Mouse (Mus musculus) mouse trophoblast stem cell (cell line): ENCODE results near the gene 4930505A04Rik.
"Not testable (repeated sequence)": the region's sequence is repeated elsewhere in the genome, so short reads cannot be mapped to it uniquely, and the experiment has no call there.

ENCODE experiments used
- in situ Hi-C, 2 experiments: fragments of 300-500 bp; cut with MseI, MboI; formaldehyde crosslinking; loops; 2 replicates in 1 of 2; 3 replicates in 1 of 2; pipeline ENCODE4 v1.15.1; 2025

4930505A04Rik gene

DNA sequence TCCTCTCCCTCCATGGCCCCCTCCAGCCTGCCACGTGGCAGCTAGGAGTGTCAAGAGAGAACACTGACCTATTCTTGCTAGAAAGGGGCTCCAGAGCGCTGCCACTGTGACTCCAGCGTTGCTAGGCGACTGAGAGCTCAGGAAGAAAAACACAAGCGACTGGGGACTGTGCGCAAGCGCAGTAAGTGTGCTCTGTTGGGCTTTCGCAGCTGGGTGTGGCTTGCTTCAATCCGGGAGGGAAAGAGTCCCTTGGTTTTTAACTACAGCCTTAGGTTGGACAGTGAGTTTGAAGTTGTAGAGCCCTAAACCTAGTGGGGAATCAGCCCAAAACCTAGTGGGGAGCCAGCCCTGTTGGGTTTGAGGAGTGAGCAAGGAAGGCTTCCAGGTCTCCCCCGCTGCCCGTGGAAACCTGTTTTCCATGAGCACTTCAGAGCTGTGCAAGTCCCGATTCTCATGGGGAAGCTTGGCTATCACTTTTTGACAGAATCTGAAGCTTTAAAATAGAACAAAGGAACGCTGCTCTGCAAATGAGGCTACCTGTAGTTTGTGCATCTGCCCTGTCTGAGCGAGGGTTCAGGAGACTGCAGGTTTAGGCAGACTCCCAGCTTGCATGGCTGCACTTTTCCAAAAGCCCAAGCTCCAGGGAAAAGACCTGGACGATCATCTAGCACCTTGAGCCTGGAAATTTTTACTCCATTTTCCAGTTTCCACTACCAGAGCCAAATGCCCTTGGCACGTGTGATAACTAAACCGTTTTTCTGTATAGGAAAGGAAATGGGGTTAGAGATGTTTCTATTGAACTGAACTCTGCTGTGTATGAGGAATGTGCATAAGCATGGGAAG is at the start of gene 4930505A04Rik:
TSS of gene 4930505A04Rik (minus strand) at position 77 of the 843 bp plus-strand sequence.
- in situ Hi-C loops = no loop called here

DNA sequence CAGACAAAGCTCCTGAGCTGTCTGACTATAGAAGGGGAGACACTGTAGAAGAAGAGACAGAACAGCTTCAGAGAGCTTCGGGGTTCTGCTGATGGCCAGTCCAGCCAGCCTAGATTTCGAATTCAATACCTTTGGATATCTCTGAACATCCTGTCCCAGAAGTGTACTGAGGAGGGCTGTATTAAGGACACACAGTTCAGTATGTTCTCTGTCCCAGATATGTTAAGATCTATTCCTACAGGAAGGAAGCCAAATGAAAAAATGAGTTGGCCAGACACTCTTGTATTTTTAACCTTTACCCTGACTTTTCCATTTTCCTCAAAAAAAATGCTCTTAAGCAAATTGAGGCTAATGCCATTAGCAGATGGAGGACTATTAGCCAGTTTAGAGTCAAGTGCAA is 45.5 kb upstream of the 4930505A04Rik start:
- in situ Hi-C loops = no loop called here

DNA sequence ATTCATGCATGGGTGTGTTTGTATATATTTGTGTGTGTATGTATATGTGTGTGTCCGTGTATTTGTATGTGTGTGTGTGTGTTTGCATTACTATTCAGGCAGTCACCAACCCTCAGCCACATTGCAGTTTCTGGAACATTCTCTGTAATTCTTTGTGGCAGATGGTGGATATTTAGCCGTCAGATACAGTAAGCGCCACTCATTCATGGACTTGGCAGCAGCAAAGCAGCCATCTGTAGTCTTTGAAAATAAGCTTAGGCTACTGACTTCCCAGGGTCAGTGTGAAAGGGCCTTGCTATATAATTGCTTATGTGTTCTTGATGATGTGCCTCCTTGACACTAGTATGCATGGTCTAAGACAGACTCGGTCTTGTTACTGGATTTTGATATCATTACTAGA is 36.6 kb upstream of the 4930505A04Rik start:
- in situ Hi-C loops = no loop called here

GRCm38 (mm10) chr11:30498738-30499355 is 27.2 kb upstream of the 4930505A04Rik start:
- in situ Hi-C loops = no loop called here

DNA sequence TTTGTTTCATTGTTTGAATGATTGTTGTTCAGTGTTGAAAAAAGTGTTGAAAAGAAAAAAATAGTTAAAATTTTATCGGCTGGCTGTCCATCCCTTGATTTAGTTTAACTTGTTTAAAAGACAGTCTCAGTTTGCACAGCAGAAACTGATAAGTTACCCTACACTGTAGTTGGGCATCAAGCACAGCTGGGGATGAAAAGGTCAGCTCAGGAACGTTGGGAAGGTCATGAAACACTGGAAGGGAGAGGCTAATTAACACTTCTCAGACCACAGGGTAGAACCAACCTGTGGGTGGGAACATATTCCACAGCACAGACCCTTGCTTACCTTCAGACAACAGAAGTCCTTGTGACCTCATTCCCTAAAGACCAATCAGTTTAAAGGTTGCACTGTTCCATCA is 25.5 kb upstream of the 4930505A04Rik start:
- in situ Hi-C loops = no loop called here

DNA sequence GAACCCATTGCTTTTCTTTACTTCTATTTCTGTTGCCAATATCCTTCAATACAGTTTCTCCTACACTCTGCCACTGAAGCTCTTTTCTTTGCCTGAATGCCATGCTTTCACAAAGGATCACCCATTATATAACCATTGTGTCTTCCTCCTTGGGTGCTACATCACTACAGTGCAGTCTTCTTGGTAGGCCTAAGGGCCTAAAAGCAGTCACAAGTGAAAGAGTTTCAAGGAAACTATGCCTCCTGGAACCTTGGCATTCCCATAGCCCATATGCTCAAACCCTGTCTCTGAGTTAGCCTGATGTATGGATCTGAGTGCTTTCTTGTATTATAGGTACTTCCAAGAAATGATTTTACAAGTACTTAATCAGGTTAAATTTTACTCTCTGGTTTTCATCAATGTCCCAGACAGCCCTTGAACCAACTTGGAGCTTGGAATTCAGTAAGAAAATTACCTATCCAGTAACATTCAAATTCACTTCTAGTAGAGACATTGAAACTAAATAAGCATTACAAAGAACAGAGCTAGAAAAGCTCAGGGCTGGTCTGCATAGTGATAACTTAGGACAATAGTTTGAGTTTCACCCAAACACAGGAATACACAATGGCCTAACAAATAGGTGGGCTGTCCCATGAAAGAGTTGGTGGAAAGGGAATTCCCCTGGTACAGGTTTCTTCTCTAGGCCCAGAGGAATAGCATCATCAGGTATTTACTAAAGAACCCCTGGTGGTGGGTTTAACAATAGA is 20.1 kb upstream of the 4930505A04Rik start:
- in situ Hi-C loops = no loop called here

DNA sequence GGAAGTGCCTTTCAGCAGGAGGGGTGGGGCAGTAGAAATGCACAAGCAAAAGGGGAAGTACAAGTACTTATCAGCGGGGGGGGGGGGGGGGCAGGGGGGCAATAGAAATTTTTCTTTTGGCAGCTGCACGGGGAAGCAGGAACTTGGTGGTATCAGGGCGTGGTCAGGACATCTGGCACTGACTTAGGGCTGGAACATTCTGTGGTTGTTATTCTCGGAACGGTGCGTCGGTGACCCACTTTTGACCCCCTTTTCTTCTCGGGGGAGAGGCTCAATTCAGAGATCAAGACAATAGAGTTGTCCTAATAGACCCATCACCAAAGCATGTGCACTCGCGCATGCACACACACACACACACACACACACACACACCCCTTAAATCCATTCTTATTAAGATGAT is 16.6 kb upstream of the 4930505A04Rik start:
- in situ Hi-C loops = no loop called here

- in situ Hi-C loops = no loop called here
These were observed 11.7 kb upstream of the 4930505A04Rik start for GRCm38 (mm10) chr11:30483286-30483685.

DNA sequence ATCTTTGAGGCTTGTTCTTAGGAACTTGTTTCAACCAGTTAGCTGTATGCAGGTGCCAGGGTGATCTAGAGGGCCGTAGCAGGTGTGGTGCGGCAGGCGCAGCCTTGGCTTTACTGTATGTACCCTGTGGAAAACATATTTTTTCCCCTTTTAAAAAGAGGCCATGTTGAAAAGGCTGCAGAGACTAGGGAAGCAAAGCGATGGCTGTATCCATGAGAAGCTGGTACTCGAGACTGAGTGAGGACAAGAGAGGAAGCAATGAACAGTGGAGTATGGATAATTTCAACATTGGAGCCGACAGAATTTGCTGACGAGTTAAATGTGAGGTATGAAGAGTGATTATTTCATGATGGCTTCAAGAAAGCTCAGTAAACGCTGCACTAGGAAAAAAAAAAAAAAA is 440 bp downstream of the 4930505A04Rik start:
- in situ Hi-C loops = no loop called here

GRCm38 (mm10) chr11:30454331-30454730 is 17.3 kb downstream of the 4930505A04Rik start:
- in situ Hi-C loops = no loop called here

- in situ Hi-C loops = no loop called here
These were observed 23.5 kb downstream of the 4930505A04Rik start for GRCm38 (mm10) chr11:30448126-30448525.

- in situ Hi-C loops = no loop called here
These were observed 24.1 kb downstream of the 4930505A04Rik start for GRCm38 (mm10) chr11:30447561-30447960.

GRCm38 (mm10) chr11:30444192-30444905 is 27.3 kb downstream of the 4930505A04Rik start:
- in situ Hi-C loops = not testable (repeated sequence)

DNA sequence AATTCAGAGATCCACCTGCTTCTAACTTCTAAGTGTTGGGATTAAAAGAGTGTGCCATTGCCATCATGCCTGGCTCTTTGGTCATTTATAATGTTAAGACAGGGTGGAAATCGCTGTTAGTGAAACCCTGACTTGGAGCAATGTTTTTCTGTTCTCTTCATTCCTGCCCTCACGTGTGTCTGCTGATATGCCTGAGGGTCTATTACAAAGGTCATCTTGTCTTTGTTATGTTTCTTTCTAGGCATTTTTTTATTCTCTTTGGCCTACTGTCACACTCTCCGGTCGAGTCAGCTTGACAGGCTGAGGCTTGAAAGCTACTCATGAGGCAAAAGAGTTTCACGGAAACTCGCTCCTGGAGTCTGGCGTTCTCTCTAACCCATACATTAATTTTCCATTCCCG is 27.9 kb downstream of the 4930505A04Rik start:
- in situ Hi-C loops = no loop called here

- in situ Hi-C loops = no loop called here
These were observed 38.2 kb downstream of the 4930505A04Rik start for GRCm38 (mm10) chr11:30433256-30433950.

GRCm38 (mm10) chr11:30405581-30405980 is 66.0 kb downstream of the 4930505A04Rik start:
- in situ Hi-C loops = no loop called here

DNA sequence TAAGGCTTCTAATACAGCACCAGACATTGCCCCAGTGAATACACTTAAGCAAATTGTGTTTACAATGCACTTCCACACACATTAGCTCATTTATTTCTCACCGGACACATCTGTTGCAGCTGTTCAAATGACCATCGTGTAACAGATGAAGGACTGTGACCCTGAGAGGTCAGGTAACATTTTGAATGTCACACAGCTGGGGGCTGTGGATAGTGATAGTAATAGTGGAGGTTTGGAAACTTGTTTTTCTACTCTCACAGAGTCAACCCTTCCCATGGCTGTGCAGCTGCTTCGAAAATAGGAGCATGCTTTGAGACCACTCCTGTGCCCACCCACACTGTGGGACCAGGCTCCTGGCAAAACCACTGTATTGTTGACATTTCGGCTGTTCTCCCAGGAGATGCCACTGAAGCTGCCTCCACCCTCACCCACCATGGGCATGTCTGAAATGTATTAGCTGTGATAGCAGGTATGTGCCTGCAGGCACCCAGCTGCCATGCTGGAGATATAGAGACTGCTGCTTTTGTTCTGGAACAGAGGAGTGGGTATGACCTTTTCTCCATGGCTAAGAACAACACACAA is 66.9 kb downstream of the 4930505A04Rik start:
- in situ Hi-C loops = no loop called here

GRCm38 (mm10) chr11:30394351-30394750 is 77.3 kb downstream of the 4930505A04Rik start:
- in situ Hi-C loops = no loop called here

DNA sequence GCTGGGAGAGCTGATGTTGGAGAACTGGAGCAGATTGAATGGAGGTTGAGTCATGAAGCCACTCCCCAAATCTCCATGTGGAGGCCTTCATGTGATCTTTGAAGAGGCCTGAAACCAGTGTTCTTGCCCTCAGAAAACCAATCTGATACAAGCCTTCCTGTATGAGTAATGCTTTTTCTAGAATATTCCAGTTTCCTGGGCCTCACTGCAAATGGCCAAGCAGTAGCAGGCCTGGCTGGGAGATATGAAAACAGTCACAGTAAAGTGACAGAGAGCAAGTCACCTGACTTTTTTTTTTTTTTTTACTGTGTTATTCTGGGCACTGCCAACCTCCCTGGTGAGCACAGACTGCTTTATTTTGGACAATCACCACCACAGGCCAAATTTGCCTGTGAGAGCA is 88.6 kb downstream of the 4930505A04Rik start:
- in situ Hi-C loops = no loop called here
